Mouse (Mus musculus) myocyte (in vitro differentiated cells): ENCODE results near the gene Gjd2.

Experiments
- CEBPB ChIP-seq: IDR thresholded peaks from 2 replicates; pipeline ENCODE4 v1.6.1; 2011; ENCODE audit warnings: mild to moderate bottlenecking, moderate library complexity; ENCODE audit not compliant: poor library complexity, insufficient read depth, severe bottlenecking
- MAX ChIP-seq: IDR thresholded peaks from one replicate; pipeline ENCODE4 v1.6.1; 2011; ENCODE audit warnings: low read depth, mild to moderate bottlenecking, control low read depth
- MYOD1 ChIP-seq, 3 experiments: IDR thresholded peaks; one replicate each; pipeline ENCODE4 v1.6.1; 2011; ENCODE audit warnings: control low read depth in 2 of 3, low read depth in 2 of 3, mild to moderate bottlenecking in 2 of 3, moderate library complexity in 1 of 3; ENCODE audit not compliant: insufficient read length in 2 of 3, control insufficient read depth in 1 of 3
- POLR2A ChIP-seq: IDR thresholded peaks from one replicate; pipeline ENCODE4 v1.6.1; 2011; ENCODE audit warnings: low read depth, mild to moderate bottlenecking, control low read depth, moderate library complexity; ENCODE audit not compliant: insufficient read length
- POLR2AphosphoS2 ChIP-seq: IDR thresholded peaks from one replicate; pipeline ENCODE4 v1.6.1; 2011; ENCODE audit warnings: low read depth, control low read depth; ENCODE audit not compliant: insufficient read length
- SRF ChIP-seq: IDR thresholded peaks from one replicate; pipeline ENCODE4 v1.6.1; 2011; ENCODE audit warnings: low read depth; ENCODE audit not compliant: control insufficient read depth, insufficient read length
- USF1 ChIP-seq: IDR thresholded peaks from one replicate; pipeline ENCODE4 v1.6.1; 2011; ENCODE audit warnings: low read depth, mild to moderate bottlenecking, control low read depth, moderate library complexity

DNA sequence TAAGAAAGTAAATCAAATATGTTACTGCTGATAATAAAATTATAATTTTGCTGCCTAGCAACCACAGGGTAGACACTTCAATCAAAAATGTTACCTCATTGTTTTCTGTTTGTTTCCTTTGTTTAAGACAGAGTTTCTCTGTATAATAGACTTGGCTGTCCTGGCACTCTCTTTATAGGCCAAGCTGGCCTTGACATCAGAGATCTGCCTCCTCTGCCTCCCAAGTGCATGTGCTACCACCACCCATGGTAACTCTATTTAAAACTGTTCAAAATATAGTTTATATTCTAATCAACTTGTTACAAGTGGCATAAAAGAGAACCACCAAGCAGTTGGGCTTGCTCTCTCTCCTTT, 6.8 kb upstream of the Gjd2 start:
- TF ChIP-seq POLR2A (no peak), SRF (no peak), USF1 (no peak), POLR2AphosphoS2 (no peak), MAX (no peak), CEBPB (no peak), MYOD1 (IDR thresholded peaks at IDR 0.05; ENCODE audit: control insufficient read depth in 1 of 3, insufficient read length in 2 of 3, low read depth in 2 of 3) (no peak)
